Mouse (Mus musculus) neural tube, embryonic 15.5 days (tissue): Measurements from ENCODE around the gene Ralgapb. TPM values are rescaled to one million over a fixed set of nuclear protein-coding genes. Genes with fewer than 3 reads are reported as not detected.

Source experiments
- ATAC-seq: fragments of 200-750 bp; cut with Nextera tagmentation; 2 replicates; pipeline ENCODE4 v1.8.0; 2017; ENCODE audit warnings: mild to moderate bottlenecking, moderate TSS enrichment, moderate library complexity; ENCODE audit not compliant: low FRiP score
- H3K27ac ChIP-seq: fragments of 300-500 bp; sonication (generic); replicated peaks from 2 replicates; pipeline ENCODE4 v1.5.1; 2015; ENCODE audit warnings: mild to moderate bottlenecking, inconsistent platforms
- H3K27me3 ChIP-seq: fragments of 300-500 bp; sonication (generic); replicated peaks from 2 replicates; pipeline ENCODE4 v1.6.1; 2015; ENCODE audit warnings: inconsistent platforms
- H3K36me3 ChIP-seq: fragments of 300-500 bp; sonication (generic); 2 replicates; pipeline ENCODE4 v1.6.1; 2015; ENCODE audit warnings: inconsistent platforms
- H3K4me1 ChIP-seq: fragments of 300-500 bp; sonication (generic); 2 replicates; pipeline ENCODE4 v1.6.1; 2015; ENCODE audit warnings: inconsistent platforms
- H3K4me2 ChIP-seq: fragments of 300-500 bp; sonication (generic); 2 replicates; pipeline ENCODE4 v1.6.1; 2015; ENCODE audit warnings: inconsistent platforms, mild to moderate bottlenecking, moderate library complexity
- H3K4me3 ChIP-seq: fragments of 300-500 bp; sonication (generic); replicated peaks from 2 replicates; pipeline ENCODE4 v1.5.1; 2015; ENCODE audit warnings: mild to moderate bottlenecking, inconsistent platforms
- H3K9ac ChIP-seq: fragments of 300-500 bp; sonication (generic); replicated peaks from 2 replicates; pipeline ENCODE4 v1.6.1; 2015; ENCODE audit warnings: mild to moderate bottlenecking, inconsistent platforms
- H3K9me3 ChIP-seq: fragments of 300-500 bp; sonication (generic); replicated peaks from 2 replicates; pipeline ENCODE4 v1.6.1; 2016; ENCODE audit warnings: inconsistent platforms
- WGBS: fragments of 180-500 bp; shearing (Covaris S2); methylation state at CpG from one replicate; pipeline ENCODE4 v1.1.7; 2015; ENCODE audit warnings: mixed read lengths; 5-methylcytosine and 5-hydroxymethylcytosine counted together
- polyA plus RNA-seq: library from polyadenylated mRNA; unstranded; fragments of >200 nt; fragmentation: Nextera tagmentation; extraction: Ambion mirVana; gene quantifications from 2 replicates; pipeline ENCODE4 v1.2.1, GENCODE M21; 2015

The Ralgapb gene
- polyA plus RNA-seq, 1 experiment from 2014 or later: 24.5 TPM

DNA sequence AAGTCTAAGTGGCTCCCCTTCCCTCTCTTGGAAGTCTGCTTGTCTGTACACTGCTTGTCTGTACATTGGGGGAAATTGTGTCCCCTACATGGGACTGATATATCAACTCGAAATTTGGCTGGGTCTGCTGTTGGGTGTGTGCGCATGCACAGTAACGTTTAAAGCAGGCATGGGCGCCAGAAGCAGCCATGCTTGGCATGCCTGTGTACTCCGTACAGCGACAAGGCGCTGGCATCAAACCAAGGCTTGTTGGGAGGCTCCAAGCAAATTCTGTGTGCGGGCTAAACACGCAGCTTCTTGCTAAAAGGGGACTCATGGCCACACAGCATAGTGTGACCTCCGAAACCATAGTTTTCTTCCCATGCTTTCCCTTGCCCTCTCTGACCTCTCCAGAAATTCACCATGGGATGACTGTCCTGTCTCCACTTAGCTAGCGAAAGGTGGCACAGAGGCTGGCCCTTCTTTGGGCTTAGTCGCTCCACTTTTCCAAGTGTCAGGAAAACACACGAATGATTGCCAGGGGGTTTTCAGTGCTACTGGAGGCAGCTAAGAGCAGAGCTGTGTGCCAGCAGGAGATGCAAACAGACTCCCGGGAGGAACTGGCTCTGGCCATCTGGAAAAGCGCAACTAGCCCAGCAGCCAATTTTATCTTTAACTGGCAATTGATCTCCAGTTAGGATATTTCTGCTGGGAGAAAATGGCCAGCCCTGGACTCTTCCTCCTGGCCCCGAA is 114.6 kb downstream of the Ralgapb start:
- no peak overlapping the region for H3K4me2 ChIP-seq
- no peak; the same call in 1 of the 2 replicates for ATAC-seq

GRCm38 (mm10) chr2:158534090-158534489 is 124.4 kb downstream of the Ralgapb start:
- no peak overlapping the region for H3K4me2 ChIP-seq
- H3K4me1 ChIP-seq: no peaks in the 10 kb centered on the region
- H3K27ac ChIP-seq: no peak overlapping the region
- H3K9ac ChIP-seq: no peak overlapping the region
- H3K27me3 ChIP-seq: no peaks in the 10 kb centered on the region
- no peak overlapping the region for H3K4me3 ChIP-seq
- 6% methylated on average over 4 of the region's 4 CpGs for WGBS
- no peaks in the 10 kb centered on the region for H3K9me3 ChIP-seq
- H3K36me3 ChIP-seq: no peaks in the 10 kb centered on the region
- peak; percentile 53; the same call in 1 of the 2 replicates for ATAC-seq

More for the DNA sequence above, 114.6 kb downstream of the Ralgapb start:
- Histone ChIP-seq H3K4me3 (no peak overlapping the region), H3K27me3 (no peaks in the 10 kb centered on the region), H3K36me3 (no peaks in the 10 kb centered on the region), H3K4me1 (no peaks in the 10 kb centered on the region), H3K9me3 (no peaks in the 10 kb centered on the region), H3K9ac (no peak overlapping the region), H3K27ac (no peak overlapping the region)
- 76% methylated on average over 16 of the region's 16 CpGs for WGBS

DNA sequence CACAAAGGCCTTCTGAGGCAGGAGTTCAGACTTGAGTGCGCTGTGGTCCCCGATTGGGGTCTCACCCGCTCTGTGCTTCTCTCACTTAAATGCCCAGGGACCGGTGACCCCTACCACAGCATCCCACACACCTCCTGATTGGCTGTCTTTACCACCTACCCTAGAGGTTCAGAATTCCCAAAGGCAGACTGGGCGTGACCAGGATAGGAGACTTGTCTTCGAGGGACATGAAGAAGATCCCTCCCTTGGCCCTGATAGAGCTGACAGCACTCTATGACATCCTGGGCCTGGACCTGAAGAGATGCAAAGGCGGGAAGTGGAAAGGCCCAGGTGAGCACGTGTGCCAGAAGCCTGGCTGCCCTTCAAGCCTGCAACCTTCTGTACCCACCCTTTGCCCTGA is 124.9 kb downstream of the Ralgapb start:
- Histone ChIP-seq H3K4me2 (no peak overlapping the region), H3K27ac (no peak overlapping the region), H3K27me3 (no peaks in the 10 kb centered on the region), H3K4me3 (no peak overlapping the region), H3K9me3 (no peaks in the 10 kb centered on the region), H3K9ac (no peak overlapping the region), H3K36me3 (no peaks in the 10 kb centered on the region), H3K4me1 (no peaks in the 10 kb centered on the region)
- WGBS: 79% methylated on average over 8 of the region's 8 CpGs
- no peak for ATAC-seq

GRCm38 (mm10) chr2:158539433-158540305 is 130.0 kb downstream of the Ralgapb start:
- Histone ChIP-seq H3K9ac (no peak overlapping the region), H3K4me3 (0 out of 2 replicates have a peak overlapping the region, but pooled peaks have one; percentile 12), H3K4me1 (peaks cover 3% of the 10 kb centered on the region; the same call in 1 of the 2 replicates), H3K27me3 (no peaks in the 10 kb centered on the region), H3K27ac (no peak overlapping the region), H3K4me2 (peak overlapping the region; percentile 46), H3K36me3 (no peaks in the 10 kb centered on the region), H3K9me3 (no peaks in the 10 kb centered on the region)
- peak; percentile 73; the same call in 1 of the 2 replicates for ATAC-seq
- WGBS: 55% methylated on average over 24 of the region's 24 CpGs

- H3K9me3 ChIP-seq: no peaks in the 10 kb centered on the region
- H3K4me1 ChIP-seq: peaks cover 4% of the 10 kb centered on the region
- no peak overlapping the region for H3K4me2 ChIP-seq
- no peak overlapping the region for H3K4me3 ChIP-seq
- no peaks in the 10 kb centered on the region for H3K36me3 ChIP-seq
- no peaks in the 10 kb centered on the region for H3K27me3 ChIP-seq
- no peak for ATAC-seq
- no peak overlapping the region for H3K9ac ChIP-seq
- WGBS: 49% methylated on average over 4 of the region's 4 CpGs
- no peak overlapping the region for H3K27ac ChIP-seq
Measured at GRCm38 (mm10) chr2:158541286-158541685, 131.6 kb downstream of the Ralgapb start.

- Histone ChIP-seq H3K27ac (no peak overlapping the region), H3K27me3 (0 out of 2 replicates have a peak, but pooled peaks cover 9% of the 10 kb centered on the region), H3K36me3 (no peaks in the 10 kb centered on the region), H3K9ac (no peak overlapping the region), H3K4me1 (peaks cover 7% of the 10 kb centered on the region), H3K4me3 (no peak overlapping the region), H3K4me2 (no peak overlapping the region), H3K9me3 (no peaks in the 10 kb centered on the region)
- 73% methylated on average over 2 of the region's 2 CpGs for WGBS
- no peak for ATAC-seq
Measured at GRCm38 (mm10) chr2:158545266-158545665, 135.6 kb downstream of the Ralgapb start.

- 3% methylated on average over 17 of the region's 17 CpGs for WGBS
- H3K9ac ChIP-seq: 0 out of 2 replicates have a peak overlapping the region, but pooled peaks have one; percentile 34
- H3K27ac ChIP-seq: no peak overlapping the region
- no peak overlapping the region for H3K4me3 ChIP-seq
- no peaks in the 10 kb centered on the region for H3K36me3 ChIP-seq
- peaks cover 21% of the 10 kb centered on the region; the same call in 1 of the 2 replicates for H3K27me3 ChIP-seq
- ATAC-seq: peak; percentile 61; the same call in 1 of the 2 replicates
- peaks cover 9% of the 10 kb centered on the region for H3K4me1 ChIP-seq
- H3K4me2 ChIP-seq: peak overlapping the region; percentile 37
- H3K9me3 ChIP-seq: no peaks in the 10 kb centered on the region
Measured at GRCm38 (mm10) chr2:158546751-158547150, 137.1 kb downstream of the Ralgapb start.

Other genes starting within 250 kb of the Ralgapb start
- 2.4 and 2.5 TPM in 2 replicates for gene D630003M21Rik, start 180.6 kb upstream of the Ralgapb start, polyA plus RNA-seq
- gene Bpi, start 151.8 kb upstream of the Ralgapb start, polyA plus RNA-seq: not detected in 2 replicates
- 2.3 and 3.4 TPM in 2 replicates for gene Lbp, start 103.4 kb upstream of the Ralgapb start, polyA plus RNA-seq
- 898 and 1,236 TPM in 2 replicates for gene Snhg11, start 34.2 kb upstream of the Ralgapb start, polyA plus RNA-seq
- gene Adig, start 92.8 kb downstream of the Ralgapb start, polyA plus RNA-seq: not detected in 2 replicates
- 0.75 and 1.2 TPM in 2 replicates for gene Arhgap40, start 102.9 kb downstream of the Ralgapb start, polyA plus RNA-seq
- gene Slc32a1, start 200.9 kb downstream of the Ralgapb start, polyA plus RNA-seq: 9.7 and 11.1 TPM in 2 replicates
- 11.4 TPM in 2 replicates for gene Actr5, start 215.0 kb downstream of the Ralgapb start, polyA plus RNA-seq